Mouse (Mus musculus) layer of hippocampus, adult 9-10 months (tissue): ENCODE data around the gene Txndc9.
A peak's percentile ranks its signal among the peaks of the same experiment; 100 is the strongest.
"Not testable (repeated sequence)": the region's sequence is repeated elsewhere in the genome, so short reads cannot be mapped to it uniquely, and the experiment has no call there.

Experiments used
- DNase-seq: peaks from one replicate; pipeline ENCODE4 v3.0.0; 2022; ENCODE audit warnings: low spot score

The Txndc9 gene

GRCm38 (mm10) chr1:37997867-37998266, at the start of gene Txndc9, which contains the start of gene Eif5b:
Gene Txndc9 (minus strand): TSS chr1:37997893.
Gene Eif5b (plus strand): TSS chr1:37998010.
- DNase-seq = peak; percentile 90

- no peak for DNase-seq
These were observed 41.2 kb upstream of the Txndc9 start for GRCm38 (mm10) chr1:38038898-38039297.

GRCm38 (mm10) chr1:38037375-38037774, 39.7 kb upstream of the Txndc9 start:
- DNase-seq = peak; percentile 46

- no peak for DNase-seq
These were observed 37.8 kb upstream of the Txndc9 start for GRCm38 (mm10) chr1:38035521-38035920.

GRCm38 (mm10) chr1:38031391-38031790, 33.7 kb upstream of the Txndc9 start:
- DNase-seq = no peak

- DNase-seq = no peak
These were observed 29.6 kb upstream of the Txndc9 start for GRCm38 (mm10) chr1:38027301-38027700.

- no peak for DNase-seq
These were observed 17.0 kb upstream of the Txndc9 start for GRCm38 (mm10) chr1:38014551-38015203.

GRCm38 (mm10) chr1:38012509-38012908, 14.8 kb upstream of the Txndc9 start:
- no peak for DNase-seq

- DNase-seq = peak; percentile 11
These were observed 14.4 kb upstream of the Txndc9 start for GRCm38 (mm10) chr1:38012104-38012503.

- DNase-seq = no peak
These were observed 14.0 kb upstream of the Txndc9 start for GRCm38 (mm10) chr1:38011647-38012046.

GRCm38 (mm10) chr1:38006741-38007140, 9.0 kb upstream of the Txndc9 start:
- no peak for DNase-seq

- DNase-seq = no peak
These were observed 5.4 kb upstream of the Txndc9 start for GRCm38 (mm10) chr1:38003046-38003445.

- DNase-seq = no peak
These were observed 4.3 kb upstream of the Txndc9 start for GRCm38 (mm10) chr1:38001956-38002355.

- no peak for DNase-seq
These were observed 3.2 kb upstream of the Txndc9 start for GRCm38 (mm10) chr1:38000844-38001243.

GRCm38 (mm10) chr1:37999552-37999951, 1.9 kb upstream of the Txndc9 start:
- no peak for DNase-seq

GRCm38 (mm10) chr1:37998371-37999199, 892 bp upstream of the Txndc9 start:
- DNase-seq = no peak

GRCm38 (mm10) chr1:37996877-37997484, 712 bp downstream of the Txndc9 start:
- DNase-seq = peak; percentile 98

- DNase-seq = no peak
These were observed 1.5 kb downstream of the Txndc9 start for GRCm38 (mm10) chr1:37996226-37996625.

- DNase-seq = no peak
These were observed 9.8 kb downstream of the Txndc9 start for GRCm38 (mm10) chr1:37987856-37988255.

- DNase-seq = peak; percentile 20
These were observed 11.8 kb downstream of the Txndc9 start for GRCm38 (mm10) chr1:37985764-37986323.

- no peak for DNase-seq
These were observed 13.4 kb downstream of the Txndc9 start for GRCm38 (mm10) chr1:37984326-37984725.

- no peak for DNase-seq
These were observed 20.4 kb downstream of the Txndc9 start for GRCm38 (mm10) chr1:37977303-37977702.

GRCm38 (mm10) chr1:37976666-37977065, 21.0 kb downstream of the Txndc9 start:
- DNase-seq = not testable (repeated sequence)
